Mouse (Mus musculus) hindbrain, embryonic 13.5 days (tissue): Measurements from ENCODE around the gene Camk2n2. TPM values are rescaled to one million over a fixed set of nuclear protein-coding genes. Genes with fewer than 3 reads are reported as not detected.

Source experiments
- ATAC-seq: fragments of 200-750 bp; cut with Nextera tagmentation; 2 replicates; pipeline ENCODE4 v1.8.0; 2017; ENCODE audit warnings: moderate TSS enrichment; ENCODE audit not compliant: low FRiP score
- H3K27ac ChIP-seq: fragments of 300-500 bp; sonication (generic); 2 replicates; pipeline ENCODE4 v1.5.1; 2015; ENCODE audit warnings: inconsistent platforms, mild to moderate bottlenecking, moderate library complexity
- H3K27me3 ChIP-seq: fragments of 300-500 bp; sonication (generic); 2 replicates; pipeline ENCODE4 v1.6.1; 2015; ENCODE audit warnings: mild to moderate bottlenecking, inconsistent platforms
- H3K36me3 ChIP-seq: fragments of 300-500 bp; sonication (generic); 2 replicates; pipeline ENCODE4 v1.6.1; 2015; ENCODE audit warnings: mild to moderate bottlenecking, inconsistent platforms
- H3K4me1 ChIP-seq: fragments of 300-500 bp; sonication (generic); replicated peaks from 2 replicates; pipeline ENCODE4 v1.6.1; 2015; ENCODE audit warnings: inconsistent platforms
- H3K4me2 ChIP-seq: fragments of 300-500 bp; sonication (generic); 2 replicates; pipeline ENCODE4 v1.6.1; 2015; ENCODE audit warnings: inconsistent platforms, mild to moderate bottlenecking, moderate library complexity
- H3K4me3 ChIP-seq: fragments of 300-500 bp; sonication (generic); 2 replicates; pipeline ENCODE4 v1.5.1; 2015; ENCODE audit warnings: mild to moderate bottlenecking, inconsistent platforms
- H3K9ac ChIP-seq: fragments of 300-500 bp; sonication (generic); 2 replicates; pipeline ENCODE4 v1.6.1; 2015; ENCODE audit warnings: mild to moderate bottlenecking, inconsistent platforms
- H3K9me3 ChIP-seq: fragments of 300-500 bp; sonication (generic); 2 replicates; pipeline ENCODE4 v1.6.1; 2016; ENCODE audit warnings: inconsistent platforms
- WGBS: fragments of 180-500 bp; shearing (Covaris S2); methylation state at CpG from one replicate; pipeline ENCODE4 v1.1.7; 2015; 5-methylcytosine and 5-hydroxymethylcytosine counted together
- microRNA counts: library from miRNA; unstranded; fragments of <30 nt; microRNA quantifications from one replicate; lab custom pipeline; 2016
- microRNA-seq: library from miRNA; unstranded; fragments of <30 nt; microRNA quantifications from one replicate; pipeline ENCODE4, GENCODE M21; 2016
- polyA plus RNA-seq: library from polyadenylated mRNA; unstranded; fragments of >200 nt; fragmentation: Nextera tagmentation; extraction: Ambion mirVana; gene quantifications from 2 replicates; pipeline ENCODE4 v1.2.1, GENCODE M21; 2015

The Camk2n2 gene
- polyA plus RNA-seq, 1 experiment from 2014 or later, result 24.9 TPM

GRCm38 (mm10) chr16:20600511-20600910, 20.6 kb downstream of the Camk2n2 start:
- Histone ChIP-seq H3K4me1 (peaks cover 16% of the 10 kb centered on the region), H3K4me2 (no peak overlapping the region), H3K9ac (no peak overlapping the region), H3K4me3 (no peak overlapping the region), H3K27ac (no peak overlapping the region), H3K27me3 (peaks cover 13% of the 10 kb centered on the region), H3K36me3 (peaks cover 24% of the 10 kb centered on the region), H3K9me3 (no peaks in the 10 kb centered on the region)
- no peak for ATAC-seq
- 62% methylated on average over 5 of the region's 5 CpGs for WGBS

- Histone ChIP-seq H3K27me3 (peaks cover 47% of the 10 kb centered on the region), H3K9ac (no peak overlapping the region), H3K27ac (no peak overlapping the region), H3K9me3 (no peaks in the 10 kb centered on the region), H3K4me1 (0 out of 2 replicates have a peak, but pooled peaks cover 4% of the 10 kb centered on the region), H3K36me3 (0 out of 2 replicates have a peak, but pooled peaks cover 4% of the 10 kb centered on the region), H3K4me3 (no peak overlapping the region), H3K4me2 (no peak overlapping the region)
- ATAC-seq, result no peak
- WGBS, result 77% methylated on average over 7 of the region's 7 CpGs
Observed at GRCm38 (mm10) chr16:20596687-20597441, 24.2 kb downstream of the Camk2n2 start.

GRCm38 (mm10) chr16:20595737-20596136, 25.4 kb downstream of the Camk2n2 start:
- H3K27me3 ChIP-seq, result peaks cover 58% of the 10 kb centered on the region
- no peak overlapping the region for H3K4me3 ChIP-seq
- no peak overlapping the region for H3K4me2 ChIP-seq
- 0 out of 2 replicates have a peak, but pooled peaks cover 1% of the 10 kb centered on the region for H3K36me3 ChIP-seq
- no peak overlapping the region for H3K27ac ChIP-seq
- ATAC-seq, result no peak
- no peaks in the 10 kb centered on the region for H3K9me3 ChIP-seq
- 89% methylated on average over 4 of the region's 4 CpGs for WGBS
- peaks cover 11% of the 10 kb centered on the region for H3K4me1 ChIP-seq
- H3K9ac ChIP-seq, result no peak overlapping the region

- no peak overlapping the region for H3K27ac ChIP-seq
- H3K9ac ChIP-seq, result no peak overlapping the region
- H3K27me3 ChIP-seq, result peaks cover 64% of the 10 kb centered on the region
- no peaks in the 10 kb centered on the region for H3K9me3 ChIP-seq
- H3K36me3 ChIP-seq, result no peaks in the 10 kb centered on the region
- no peak overlapping the region for H3K4me3 ChIP-seq
- H3K4me2 ChIP-seq, result no peak overlapping the region
- H3K4me1 ChIP-seq, result peaks cover 14% of the 10 kb centered on the region
- no peak for ATAC-seq
- WGBS, result 93% methylated on average over 7 of the region's 7 CpGs
Observed at GRCm38 (mm10) chr16:20595060-20595673, 25.9 kb downstream of the Camk2n2 start.

GRCm38 (mm10) chr16:20591076-20591705, 29.9 kb downstream of the Camk2n2 start:
- Histone ChIP-seq H3K4me2 (peak overlapping the region; percentile 90), H3K4me1 (peaks cover 22% of the 10 kb centered on the region), H3K27me3 (peaks cover 83% of the 10 kb centered on the region), H3K4me3 (peak overlapping the region; percentile 57), H3K27ac (no peak overlapping the region), H3K9me3 (no peaks in the 10 kb centered on the region), H3K9ac (peak overlapping the region; percentile 79), H3K36me3 (no peaks in the 10 kb centered on the region)
- 4% methylated on average over 48 of the region's 48 CpGs for WGBS
- no peak for ATAC-seq

GRCm38 (mm10) chr16:20590680-20591038, 30.4 kb downstream of the Camk2n2 start:
- H3K9ac ChIP-seq, result peak overlapping the region; percentile 79
- H3K9me3 ChIP-seq, result no peaks in the 10 kb centered on the region
- H3K4me1 ChIP-seq, result peaks cover 22% of the 10 kb centered on the region
- WGBS, result 1% methylated on average over 17 of the region's 17 CpGs
- peak; percentile 11 for ATAC-seq
- peak overlapping the region; percentile 57 for H3K4me3 ChIP-seq
- H3K27ac ChIP-seq, result no peak overlapping the region
- H3K4me2 ChIP-seq, result peak overlapping the region; percentile 90
- H3K27me3 ChIP-seq, result peaks cover 77% of the 10 kb centered on the region
- H3K36me3 ChIP-seq, result no peaks in the 10 kb centered on the region

GRCm38 (mm10) chr16:20589939-20590679, 31.0 kb downstream of the Camk2n2 start:
- Histone ChIP-seq H3K4me1 (peaks cover 22% of the 10 kb centered on the region), H3K27me3 (peaks cover 72% of the 10 kb centered on the region), H3K9ac (peak overlapping the region; percentile 79), H3K27ac (peak overlapping the region; percentile 64), H3K9me3 (no peaks in the 10 kb centered on the region), H3K4me3 (peak overlapping the region; percentile 57), H3K4me2 (peak overlapping the region; percentile 90), H3K36me3 (no peaks in the 10 kb centered on the region)
- peak; percentile 90 for ATAC-seq
- WGBS, result under 1% methylated on average over 38 of the region's 39 CpGs

- Histone ChIP-seq H3K4me1 (peaks cover 22% of the 10 kb centered on the region), H3K9ac (peak within 1 kb of the TSS; percentile 79), H3K36me3 (no peaks in the 10 kb centered on the region), H3K9me3 (no peaks in the 10 kb centered on the region), H3K4me3 (peak within 1 kb of the TSS; percentile 57), H3K4me2 (peak within 1 kb of the TSS; percentile 90), H3K27me3 (peaks cover 67% of the 10 kb centered on the region), H3K27ac (peak within 1 kb of the TSS; percentile 64)
- 2% methylated on average over 24 of the region's 24 CpGs for WGBS
- peak; percentile 85 for ATAC-seq
Observed at GRCm38 (mm10) chr16:20589366-20589938, 31.6 kb downstream of the Camk2n2 start, which contains the start of gene Vwa5b2. TSS of gene Vwa5b2 (plus strand) at chr16:20589471.

MicroRNA genes within 50 kb of the gene (microRNA counts, 519-probe panel; counts per million panel counts)
- 3,051 counts per million, percentile 34 among the panel's probes with 10 or more counts for microRNA mmu-miR-1224 (lab: Ali Mortazavi, UCI)

Small RNAs within 50 kb of the gene (microRNA-seq; reads per million reads assigned to microRNA genes)
- 27.0 reads per million, percentile 34 among the genes with 10 or more reads in this experiment for gene Mir1224

Other genes with a start within 250 kb of the Camk2n2 start
- gene Abcc5, start 194.9 kb downstream of the Camk2n2 start, polyA plus RNA-seq, result 142 and 143 TPM in 2 replicates
- gene Eif2b5, start 122.5 kb downstream of the Camk2n2 start, polyA plus RNA-seq, result 99.5 and 100 TPM in 2 replicates
- gene Dvl3, start 104.3 kb downstream of the Camk2n2 start, polyA plus RNA-seq, result 40.7 and 43.5 TPM in 2 replicates
- 1,101 and 1,130 TPM in 2 replicates for gene Ap2m1, start 85.8 kb downstream of the Camk2n2 start, polyA plus RNA-seq
- 81.2 and 85.0 TPM in 2 replicates for gene Abcf3, start 72.7 kb downstream of the Camk2n2 start, polyA plus RNA-seq
- gene Vwa5b2, start 31.8 kb downstream of the Camk2n2 start, polyA plus RNA-seq, result 13.1 and 14.1 TPM in 2 replicates
- gene Eef1akmt4, start 9.7 kb downstream of the Camk2n2 start, polyA plus RNA-seq, result 13.4 and 15.1 TPM in 2 replicates
- gene Gm49333, start 9.7 kb downstream of the Camk2n2 start, polyA plus RNA-seq, result not detected in 2 replicates
- 41.3 and 43.3 TPM in 2 replicates for gene Alg3, start 9.6 kb downstream of the Camk2n2 start, polyA plus RNA-seq
- gene Ece2, start 8.5 kb upstream of the Camk2n2 start, polyA plus RNA-seq, result 11.2 and 11.7 TPM in 2 replicates
- 363 and 367 TPM in 2 replicates for gene Psmd2, start 30.4 kb upstream of the Camk2n2 start, polyA plus RNA-seq
- gene Eif4g1, start 47.0 kb upstream of the Camk2n2 start, polyA plus RNA-seq, result 150 and 151 TPM in 2 replicates
- 32.7 and 35.1 TPM in 2 replicates for gene Fam131a, start 72.0 kb upstream of the Camk2n2 start, polyA plus RNA-seq
- gene Polr2h, start 96.4 kb upstream of the Camk2n2 start, polyA plus RNA-seq, result 83.5 and 93.7 TPM in 2 replicates
- 30.2 and 31.1 TPM in 2 replicates for gene Clcn2, start 96.5 kb upstream of the Camk2n2 start, polyA plus RNA-seq
- gene Chrd, start 111.8 kb upstream of the Camk2n2 start, polyA plus RNA-seq, result 5.7 and 6.4 TPM in 2 replicates
- 0.88 and 1.1 TPM in 2 replicates for gene Thpo, start 113.2 kb upstream of the Camk2n2 start, polyA plus RNA-seq